Mouse (Mus musculus) cerebral cortex, adult 2 months (tissue): ENCODE measurements around the gene Rasgrp3.

Source experiments
- WGBS: fragments of 180-500 bp; shearing (Covaris S2); methylation state at CpG from one replicate; pipeline ENCODE4 v1.1.7; 2018; 5-methylcytosine and 5-hydroxymethylcytosine counted together

Rasgrp3 gene

DNA sequence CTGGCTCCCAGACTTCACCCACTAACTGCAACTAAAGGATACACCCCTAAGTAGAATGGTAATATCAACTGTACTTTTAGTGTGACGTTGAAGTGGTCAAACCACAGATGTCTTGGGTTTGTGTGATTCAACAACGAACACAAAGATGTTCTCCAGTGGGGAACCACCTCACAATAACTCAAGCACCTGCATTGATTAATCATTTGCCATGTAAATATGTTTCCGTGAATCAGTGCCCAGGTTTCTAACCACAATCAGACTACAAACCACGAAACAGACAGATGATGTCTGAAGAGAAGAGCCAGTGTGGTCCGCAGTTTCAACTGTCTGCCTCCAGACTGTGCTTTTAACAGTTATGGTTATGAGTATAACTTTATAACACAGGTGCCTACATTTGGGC lies 69.4 kb downstream of the Rasgrp3 start:
- WGBS: 96% methylated on average over 5 of the region's 5 CpGs

DNA sequence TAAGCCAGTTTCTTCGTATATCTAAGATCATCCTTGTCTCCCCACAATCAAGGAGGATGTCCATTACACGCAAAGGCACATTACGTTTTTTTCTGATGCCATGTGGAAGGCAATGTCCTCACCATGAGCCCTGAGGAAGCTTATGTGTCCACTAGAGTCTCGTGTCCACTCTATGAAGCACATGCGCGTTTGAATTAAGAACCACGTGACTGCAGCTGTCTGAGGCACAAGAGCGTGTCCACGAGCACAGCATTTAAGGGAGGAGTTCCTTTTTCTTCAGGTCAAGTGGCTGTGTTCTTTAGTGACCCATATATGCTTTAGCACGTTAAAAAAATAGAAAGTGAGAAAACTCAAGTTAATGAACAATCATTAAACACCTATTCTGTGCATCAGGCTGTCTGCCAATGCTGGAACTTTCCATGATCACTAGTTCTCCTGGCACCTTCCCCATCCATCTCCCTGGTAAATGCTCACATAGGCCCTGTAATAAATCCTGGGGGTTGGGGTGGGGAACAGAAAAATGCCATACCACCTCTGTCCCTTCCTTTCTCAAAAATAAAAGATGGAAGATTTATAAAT lies 70.5 kb downstream of the Rasgrp3 start:
- 90% methylated on average over 10 of the region's 10 CpGs for WGBS

DNA sequence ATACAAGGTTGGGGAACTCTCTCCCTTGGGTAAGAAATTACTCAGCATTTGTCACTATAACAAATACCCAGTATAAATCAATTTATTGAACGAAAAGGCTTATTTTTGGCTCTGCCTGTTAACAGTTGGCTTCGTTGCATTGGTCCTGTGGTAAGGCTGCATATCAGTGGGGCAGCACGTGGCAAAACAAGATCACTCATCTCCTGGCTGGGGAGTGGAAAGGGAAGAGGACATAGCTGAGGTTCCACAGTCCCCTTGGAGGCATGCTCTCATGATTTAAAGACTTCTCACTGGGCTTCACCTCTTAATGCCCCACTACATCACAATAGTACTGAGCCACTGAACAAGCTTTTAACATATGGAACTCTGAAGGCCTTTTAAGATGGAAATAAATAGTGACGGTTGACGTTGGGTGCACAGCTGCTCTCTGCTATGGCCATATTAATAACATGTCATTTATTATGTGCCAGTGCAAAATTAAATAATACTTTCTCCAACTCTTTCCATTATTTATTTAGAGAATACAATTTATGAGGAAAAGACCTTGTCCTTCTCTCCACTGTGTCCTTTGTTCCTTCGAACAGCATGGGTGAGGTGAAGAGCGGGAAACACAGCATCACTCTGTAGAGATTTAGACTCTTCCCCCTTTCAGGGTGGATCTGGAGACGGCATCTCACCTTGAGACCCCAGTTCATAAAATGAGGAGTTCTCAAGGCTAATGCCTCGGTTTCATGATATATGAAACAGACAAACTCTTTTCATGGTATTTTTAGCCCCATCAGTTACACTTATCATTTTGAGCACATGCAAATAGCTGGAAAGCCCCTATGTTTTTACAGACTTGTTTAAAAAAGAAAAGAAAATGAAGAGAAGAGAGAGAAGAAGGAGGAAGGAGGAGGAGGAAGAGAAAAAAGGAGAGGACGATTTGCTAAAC lies 71.3 kb downstream of the Rasgrp3 start:
- WGBS: 90% methylated on average over 10 of the region's 10 CpGs

DNA sequence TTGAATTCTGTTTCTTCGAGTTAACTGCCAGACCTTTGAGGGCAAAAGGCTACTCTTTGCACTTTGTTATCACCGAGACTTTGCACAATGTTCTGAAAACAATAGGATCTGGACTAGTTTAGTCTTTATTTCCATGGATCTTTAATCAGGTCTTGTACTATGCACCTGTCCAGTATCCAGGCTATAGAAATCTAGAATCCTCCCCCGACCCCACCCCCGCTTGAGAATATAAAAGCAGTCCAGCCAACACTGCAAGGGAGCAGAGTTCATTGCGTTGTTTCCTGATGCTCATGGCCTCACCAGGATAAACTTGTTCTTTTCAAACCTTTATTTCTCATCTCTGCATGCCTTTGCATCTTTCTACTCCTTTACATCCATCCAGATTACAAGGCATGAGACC lies 73.6 kb downstream of the Rasgrp3 start:
- WGBS: 97% methylated on average over 5 of the region's 5 CpGs

DNA sequence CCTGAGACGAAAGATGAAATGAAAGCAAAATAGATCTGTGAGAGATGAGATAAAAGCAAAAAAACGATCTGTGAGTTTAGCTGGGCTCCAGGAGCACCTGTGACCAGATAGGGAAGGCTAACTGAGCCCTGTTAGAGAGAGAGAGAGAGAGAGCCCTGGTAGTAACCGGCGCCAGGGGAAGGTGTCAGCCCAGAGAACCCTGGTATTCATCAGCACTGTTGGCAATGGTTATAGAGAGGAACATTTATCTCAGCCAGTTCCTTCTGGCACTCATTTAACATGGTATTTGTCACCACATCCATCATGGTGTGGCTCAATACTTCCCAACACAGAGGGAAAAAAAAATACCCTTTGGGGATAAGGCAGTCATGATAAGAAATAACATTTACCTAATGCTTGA lies 80.9 kb downstream of the Rasgrp3 start:
- 67% methylated on average over 4 of the region's 4 CpGs for WGBS

DNA sequence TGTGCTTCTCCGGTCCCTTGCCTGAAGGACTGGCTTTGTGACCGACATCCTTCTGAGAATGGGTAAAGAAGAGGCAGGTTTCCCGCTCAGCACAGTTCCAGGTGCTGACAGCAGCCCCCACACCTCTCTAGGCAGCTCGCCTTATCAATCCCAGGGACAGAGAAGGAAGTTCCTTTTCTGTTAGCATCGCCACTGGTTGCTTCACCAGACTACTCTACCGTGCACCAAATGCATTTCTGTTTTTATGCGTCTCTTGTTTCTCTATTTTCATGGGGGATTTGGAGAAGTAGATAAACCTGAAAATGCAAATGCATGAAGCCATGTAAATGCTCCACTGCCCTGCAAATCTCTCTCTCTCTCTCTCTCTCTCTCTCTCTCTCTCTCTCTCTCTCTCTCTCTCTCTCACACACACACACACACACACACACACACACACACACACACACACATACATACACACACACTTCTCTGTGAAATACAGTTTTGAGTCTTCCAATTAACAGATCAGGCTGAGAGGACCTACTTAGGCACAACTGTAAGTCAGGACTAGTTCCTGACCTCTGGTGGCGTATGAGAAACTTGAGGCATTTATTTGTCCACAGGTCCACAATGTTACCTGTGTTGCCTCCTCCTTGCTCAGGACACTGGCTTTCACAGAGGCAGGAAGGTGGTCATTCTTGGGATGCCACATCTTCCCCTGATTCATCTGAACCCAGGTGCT lies 82.6 kb downstream of the Rasgrp3 start:
- WGBS: 66% methylated on average over 8 of the region's 8 CpGs

DNA sequence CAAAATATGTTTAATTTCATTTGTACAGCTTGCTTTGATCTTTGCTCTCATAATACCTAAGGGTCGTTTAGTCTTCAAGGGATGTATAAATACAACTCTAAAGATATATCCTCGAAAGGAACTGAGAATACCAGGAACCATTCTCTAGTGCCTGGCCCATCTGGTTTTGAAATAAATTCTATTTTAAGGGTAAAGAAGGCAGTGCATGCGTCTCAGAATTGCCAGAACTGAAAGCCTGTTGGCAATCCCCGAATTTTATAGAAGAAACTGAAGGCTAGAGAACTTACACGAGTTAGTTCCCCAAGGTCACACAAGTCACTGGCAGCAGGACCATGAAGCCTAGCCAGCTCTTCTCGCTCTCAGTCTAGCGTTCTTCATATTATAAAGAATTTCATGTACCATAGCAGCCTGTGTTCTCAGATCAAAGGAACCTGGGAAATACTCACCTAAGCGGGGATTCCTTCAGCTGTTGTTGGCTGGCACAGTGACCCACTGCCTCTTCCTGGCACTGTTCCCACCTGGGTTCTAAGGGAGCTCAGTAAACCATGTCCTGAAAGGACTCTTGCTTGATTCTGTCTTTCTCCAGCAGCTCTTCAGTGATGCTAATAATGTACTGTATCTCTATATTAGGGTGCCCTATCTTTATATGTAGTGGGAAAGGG lies 83.7 kb downstream of the Rasgrp3 start:
- WGBS: 40% methylated on average over 8 of the region's 8 CpGs

DNA sequence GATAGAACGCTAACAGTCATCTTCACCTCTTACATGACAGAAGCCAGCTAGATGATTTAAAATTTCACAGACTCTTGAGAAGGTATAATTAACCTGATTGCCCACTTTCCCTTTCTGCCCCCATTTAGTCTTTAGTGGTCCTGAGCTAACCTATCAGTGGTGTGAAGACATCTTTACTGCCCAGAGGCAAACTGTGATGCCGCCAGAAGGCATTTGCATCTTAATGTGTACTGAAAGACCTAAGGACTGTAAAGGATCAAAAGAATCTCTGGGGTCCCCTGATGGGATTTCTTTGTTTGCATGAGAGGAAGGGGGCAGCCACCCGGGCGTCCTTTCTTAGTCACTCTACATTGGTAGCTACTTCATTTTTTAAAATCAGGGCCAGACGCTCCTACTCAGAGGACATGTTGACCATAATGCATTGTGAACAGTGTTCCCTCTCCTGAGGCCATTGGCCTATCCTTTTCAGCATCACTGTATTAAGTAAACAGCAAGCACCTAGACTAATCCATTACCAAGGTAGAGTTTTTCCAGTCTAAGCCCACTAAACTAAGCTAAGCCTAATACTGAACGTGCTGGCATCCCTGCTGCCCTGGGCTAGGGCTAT lies 85.6 kb downstream of the Rasgrp3 start:
- 70% methylated on average over 6 of the region's 6 CpGs for WGBS

DNA sequence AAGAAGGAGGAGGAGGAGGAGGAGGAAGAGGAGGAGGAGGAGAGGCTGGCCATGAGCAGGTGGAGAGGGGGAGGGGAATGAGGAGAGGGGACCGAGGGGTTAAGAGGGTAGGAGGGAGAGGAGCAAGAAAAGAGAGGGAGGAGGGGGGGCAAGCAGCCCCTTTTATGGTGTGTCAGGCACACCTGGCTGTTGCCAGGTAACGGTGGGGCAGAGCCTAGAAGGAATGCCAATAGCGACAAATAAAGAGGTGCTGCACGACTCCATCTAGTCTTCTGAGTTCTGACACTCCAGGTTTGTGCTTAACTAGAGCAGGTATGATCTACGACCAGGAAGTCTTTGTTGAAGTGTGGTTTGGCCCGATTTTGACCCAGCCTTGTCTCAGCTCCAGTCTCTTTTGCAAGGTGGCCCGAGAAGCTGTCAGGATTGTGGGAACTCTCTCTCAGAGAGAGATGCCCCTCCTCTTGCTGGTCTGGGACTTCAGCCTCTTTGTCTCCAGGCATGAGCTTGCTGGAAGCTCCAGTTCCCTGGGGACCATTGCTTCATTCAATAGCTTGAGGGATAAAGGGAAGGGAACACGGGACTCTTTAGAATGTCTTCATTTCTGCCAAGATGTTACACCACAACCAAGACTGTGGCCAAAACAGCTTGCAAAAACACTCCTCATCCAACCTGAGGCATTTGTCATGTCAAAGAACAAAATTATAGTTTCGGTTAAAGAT lies 86.8 kb downstream of the Rasgrp3 start:
- 39% methylated on average over 9 of the region's 9 CpGs for WGBS

DNA sequence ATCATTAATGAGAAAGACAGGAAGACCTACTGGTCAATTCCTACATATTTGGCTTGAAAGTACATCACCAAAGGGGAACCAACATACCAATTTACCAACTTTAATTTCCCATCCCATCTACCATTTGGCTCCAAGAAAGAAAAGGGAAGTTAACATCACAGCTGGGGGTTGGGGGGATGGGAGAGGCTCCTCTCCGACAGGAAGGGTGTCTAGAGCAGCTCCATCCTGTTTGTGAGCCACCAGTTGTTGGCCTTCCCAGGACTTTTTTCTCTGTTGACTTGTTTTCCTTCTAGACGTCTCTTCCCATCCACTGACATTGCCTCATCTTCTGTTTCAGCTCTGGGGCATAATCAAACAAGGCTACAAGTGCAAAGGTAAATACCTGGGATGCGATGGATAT lies 88.1 kb downstream of the Rasgrp3 start:
- 72% methylated on average over 3 of the region's 3 CpGs for WGBS

DNA sequence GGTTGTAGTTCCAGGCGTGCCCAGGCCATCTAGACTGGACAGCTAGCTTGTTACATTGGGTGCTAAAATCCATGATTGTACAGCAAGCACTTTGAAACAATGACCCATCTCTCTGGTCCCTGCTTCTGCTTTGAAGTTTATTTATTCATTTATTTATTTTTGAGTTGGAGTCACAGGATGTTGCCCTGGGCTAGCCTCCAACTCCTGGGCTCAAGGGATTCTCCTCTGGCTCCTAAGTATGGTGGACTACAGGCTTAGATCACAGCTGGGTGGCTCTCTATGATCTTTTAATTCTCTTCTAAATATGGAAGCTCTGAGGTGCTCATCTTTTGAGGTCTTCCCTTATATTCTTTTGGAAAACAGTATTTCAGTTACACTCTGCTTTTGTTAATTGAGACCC lies 90.7 kb downstream of the Rasgrp3 start:
- 85% methylated on average over 1 of the region's 1 CpGs for WGBS

DNA sequence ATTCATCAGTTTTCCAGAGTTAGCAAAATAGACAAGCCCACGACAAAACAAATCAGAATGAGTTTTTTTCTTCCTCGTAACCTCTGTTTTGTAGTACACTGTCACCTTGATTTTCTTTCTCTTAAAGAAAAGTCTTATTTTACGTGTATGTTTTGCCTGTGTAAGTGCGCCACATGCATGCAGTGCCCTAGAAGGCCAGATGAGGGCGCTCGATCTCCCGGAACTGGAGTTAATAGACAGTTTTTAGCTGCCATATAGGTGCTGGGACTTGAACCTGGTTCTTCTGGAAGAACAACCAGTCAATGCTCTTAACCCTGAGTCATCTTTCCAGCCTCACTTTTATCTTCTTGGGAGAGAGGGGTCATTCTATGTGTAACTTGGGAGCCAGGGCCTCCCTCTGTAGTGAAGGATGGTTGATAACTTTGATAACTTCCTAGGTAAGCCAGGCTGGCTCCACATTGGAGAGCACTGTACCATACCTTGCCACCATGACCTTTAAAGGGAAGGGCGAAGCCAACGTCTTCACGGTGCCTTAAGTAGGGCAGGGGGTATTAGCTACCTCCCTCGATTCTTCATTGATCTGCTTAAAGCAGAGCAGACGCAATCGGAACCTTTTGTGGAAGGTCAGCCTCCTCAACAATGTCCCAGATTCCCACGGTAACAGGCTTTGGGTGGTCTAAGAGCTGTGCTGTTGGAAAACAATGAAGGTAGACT lies 93.7 kb downstream of the Rasgrp3 start:
- 95% methylated on average over 14 of the region's 14 CpGs for WGBS

DNA sequence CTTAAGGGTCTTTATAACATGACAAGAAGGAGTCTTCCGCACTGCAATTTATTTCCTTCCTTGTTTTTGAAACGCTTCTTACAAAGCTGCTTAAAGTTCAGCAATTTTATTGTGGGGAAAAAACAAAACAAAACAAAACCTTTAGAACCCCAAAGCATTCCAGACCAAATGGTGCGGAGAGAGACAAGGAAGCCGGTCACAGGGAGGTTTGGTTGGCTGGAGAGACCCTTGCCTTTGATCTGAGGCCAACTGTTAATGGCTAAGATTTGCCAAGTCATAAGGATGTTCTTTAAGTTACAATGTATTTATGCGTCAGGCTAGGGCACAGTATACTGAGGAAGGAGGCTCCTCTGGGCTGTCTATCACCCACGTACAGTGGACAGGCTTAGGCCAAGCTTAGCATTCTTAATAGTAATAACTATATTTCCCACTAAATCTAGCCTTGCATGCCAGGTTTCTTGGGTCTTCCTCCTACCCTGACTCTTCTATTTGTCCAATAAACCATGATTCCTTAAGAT lies 96.8 kb downstream of the Rasgrp3 start:
- WGBS: 73% methylated on average over 6 of the region's 6 CpGs

DNA sequence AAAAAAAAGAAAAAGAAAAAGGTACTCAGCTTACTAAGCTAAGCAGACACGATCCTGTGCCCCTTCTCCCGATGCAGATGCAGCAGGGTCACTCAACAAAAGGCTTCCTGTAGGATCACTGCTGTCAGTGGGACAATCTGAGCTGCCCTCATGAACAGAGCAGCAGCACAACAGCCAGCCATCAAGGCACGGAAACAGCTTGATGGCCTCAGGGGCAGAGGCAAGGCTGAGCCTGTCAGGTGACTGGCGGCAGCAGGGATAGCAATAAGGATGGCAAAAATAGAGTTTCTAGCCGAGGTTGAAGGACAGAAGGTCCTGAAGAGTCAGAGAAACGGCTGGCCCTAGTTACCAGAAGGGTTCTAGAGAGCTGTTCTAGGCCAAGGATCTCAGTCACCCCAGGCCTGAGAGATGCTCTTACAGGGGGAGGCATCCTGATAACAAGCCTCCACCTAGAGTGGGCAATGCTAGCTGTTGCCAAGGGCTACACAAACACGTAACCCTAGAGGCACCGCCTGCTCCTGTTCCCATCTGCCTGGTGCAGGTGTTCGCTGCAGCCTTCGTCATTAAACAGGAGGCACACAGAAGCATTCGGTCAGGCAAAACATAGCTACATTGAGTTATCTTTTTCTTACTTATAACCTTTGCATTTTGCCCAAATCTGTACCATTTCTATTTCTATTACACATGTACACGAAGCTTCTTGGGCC lies 98.8 kb downstream of the Rasgrp3 start:
- WGBS: 73% methylated on average over 12 of the region's 12 CpGs

DNA sequence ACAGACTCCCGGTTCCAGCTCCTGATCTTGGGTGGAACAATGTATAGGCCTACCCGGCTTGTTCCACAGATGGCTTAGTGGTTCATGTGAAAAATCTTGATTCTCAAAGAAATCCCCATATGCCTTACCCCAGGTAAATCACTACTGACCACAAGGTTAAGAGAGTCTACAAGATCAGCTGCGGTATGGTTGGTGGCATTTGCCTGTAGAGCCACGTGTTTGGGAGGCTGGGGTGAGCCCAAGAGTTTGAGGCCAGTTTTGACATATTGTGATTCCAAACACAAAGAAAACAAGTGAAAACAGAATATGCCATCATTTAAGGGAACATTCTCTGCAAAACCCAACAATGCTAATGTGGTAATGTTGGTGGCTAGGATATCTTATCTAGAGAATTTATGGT lies 99.9 kb downstream of the Rasgrp3 start:
- 89% methylated on average over 4 of the region's 4 CpGs for WGBS

DNA sequence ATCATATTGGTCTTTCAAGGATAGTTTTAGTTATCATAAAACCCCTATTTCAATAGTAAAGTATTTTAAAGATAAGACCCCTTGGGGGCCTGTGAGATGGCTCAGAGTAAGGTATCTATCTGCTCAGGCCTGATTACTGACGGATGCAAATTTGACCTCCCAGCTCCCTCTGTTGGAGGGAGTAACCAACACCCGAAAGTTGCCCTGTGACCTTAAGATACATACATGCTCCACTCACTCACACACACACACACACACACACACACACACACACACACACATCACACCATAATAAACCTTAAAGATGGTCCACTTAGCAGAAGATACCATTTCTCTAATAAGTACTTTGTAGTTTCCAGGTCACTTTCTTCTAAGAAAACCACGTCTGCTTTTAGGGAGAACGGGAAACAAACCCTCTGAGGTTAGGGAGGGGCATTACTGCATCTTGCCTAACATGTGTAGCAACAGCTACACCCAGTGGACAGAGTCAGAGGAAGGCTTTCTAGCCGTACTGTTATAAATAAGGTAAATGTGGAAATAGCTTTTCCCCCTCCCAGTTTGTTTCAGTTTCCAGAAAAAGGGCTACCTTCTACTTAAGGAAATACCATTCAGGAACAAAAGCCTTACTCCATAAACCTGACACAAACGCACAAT lies 100.8 kb downstream of the Rasgrp3 start:
- WGBS: 25% methylated on average over 6 of the region's 6 CpGs

DNA sequence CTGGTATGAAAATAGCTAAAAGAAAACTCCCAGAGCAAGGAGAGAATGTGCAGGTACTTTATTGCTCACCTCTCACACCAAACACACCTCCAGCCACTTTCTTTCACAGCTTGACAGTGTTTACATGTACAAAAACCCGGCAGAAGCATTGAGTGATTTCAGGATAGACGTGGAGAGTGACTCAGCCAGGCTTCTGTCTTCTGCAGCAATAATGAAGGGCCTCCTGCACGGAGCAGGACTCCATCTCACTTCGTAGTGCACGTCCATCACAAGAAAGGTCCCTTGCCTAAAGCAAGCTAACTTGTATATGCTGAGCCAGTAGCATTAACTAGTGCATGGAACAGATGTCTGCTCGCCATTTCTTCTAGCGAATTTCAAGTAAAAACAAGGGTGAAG lies 101.4 kb downstream of the Rasgrp3 start:
- 46% methylated on average over 7 of the region's 7 CpGs for WGBS

DNA sequence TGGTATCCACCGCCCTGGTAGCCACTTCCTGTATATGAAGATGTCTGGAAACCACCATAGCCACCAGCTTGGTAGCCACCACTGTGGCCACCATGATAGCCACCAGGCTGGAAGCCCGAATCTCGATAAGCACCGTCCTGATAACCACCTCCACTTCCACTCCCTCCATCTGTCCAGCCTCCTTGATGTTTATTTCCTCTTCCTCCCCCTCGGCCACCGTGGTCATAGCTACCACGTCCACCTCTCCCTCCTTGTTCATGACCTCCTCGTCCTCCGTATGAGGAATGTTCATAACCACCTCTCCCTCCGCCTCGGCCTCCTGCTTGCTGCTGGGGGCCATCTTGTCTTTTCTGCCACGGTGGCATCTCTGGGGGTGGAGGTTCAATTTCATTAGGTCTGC lies 102.7 kb downstream of the Rasgrp3 start:
- WGBS: 93% methylated on average over 12 of the region's 12 CpGs

DNA sequence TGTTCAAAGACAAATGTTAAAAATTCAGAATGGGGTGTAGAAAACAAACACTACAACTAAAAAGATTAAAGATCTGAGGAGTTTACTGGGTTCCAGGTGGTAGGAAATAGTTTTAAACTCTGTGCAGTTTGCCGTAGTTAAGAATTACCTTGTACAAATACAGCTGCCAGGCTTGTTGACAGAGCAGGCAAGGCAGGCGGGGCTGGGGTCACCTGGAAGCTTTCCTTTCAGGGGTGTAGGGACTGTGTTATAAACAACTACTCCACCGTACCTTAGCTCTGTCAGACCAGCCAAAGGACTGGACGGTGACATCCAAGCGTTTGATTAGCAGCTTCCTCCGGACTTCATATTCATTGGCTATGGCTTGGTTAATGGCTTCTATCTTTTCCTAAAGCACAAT lies 103.4 kb downstream of the Rasgrp3 start:
- 97% methylated on average over 6 of the region's 6 CpGs for WGBS
